Mouse (Mus musculus) thymus, adult 2 months (tissue): ENCODE data around the gene Dnah3.

ENCODE experiments used
- CTCF ChIP-seq: fragments of 200-500 bp; IDR thresholded peaks from 2 replicates; pipeline ENCODE4 v1.5.1; 2012; ENCODE audit warnings: mild to moderate bottlenecking, control low read depth, low read length, moderate library complexity, borderline replicate concordance; ENCODE audit not compliant: control insufficient read depth, poor library complexity, insufficient read depth; ENCODE audit errors: extremely low read depth
- POLR2A ChIP-seq: fragments of 200-500 bp; IDR thresholded peaks from 2 replicates; pipeline ENCODE4 v1.6.1; 2012; ENCODE audit warnings: mild to moderate bottlenecking, low read length, control low read depth, moderate library complexity; ENCODE audit not compliant: control insufficient read depth, poor library complexity, insufficient read depth; ENCODE audit errors: extremely low read depth

GRCm38 (mm10) chr7:119960006-119960405 is 135.1 kb downstream of the Dnah3 start:
- TF ChIP-seq CTCF (no peak), POLR2A (no peak)
